Mouse (Mus musculus): Measurements from ENCODE around the gene Smad3. TPM values are rescaled to one million over a fixed set of nuclear protein-coding genes. Genes with fewer than 3 reads are reported as not detected.
A peak's percentile ranks its signal among the peaks of the same experiment; 100 is the strongest.

Smad3 gene
- total RNA-seq, 2 experiments from 2014 or later = 5.0 to 13.2 TPM

- ATAC-seq (replicated peaks; ENCODE audit: low FRiP score, poor library complexity, severe bottlenecking) = no peak
These were observed 52.6 kb downstream of the Smad3 start for GRCm38 (mm10) chr9:63704979-63705751.

DNA sequence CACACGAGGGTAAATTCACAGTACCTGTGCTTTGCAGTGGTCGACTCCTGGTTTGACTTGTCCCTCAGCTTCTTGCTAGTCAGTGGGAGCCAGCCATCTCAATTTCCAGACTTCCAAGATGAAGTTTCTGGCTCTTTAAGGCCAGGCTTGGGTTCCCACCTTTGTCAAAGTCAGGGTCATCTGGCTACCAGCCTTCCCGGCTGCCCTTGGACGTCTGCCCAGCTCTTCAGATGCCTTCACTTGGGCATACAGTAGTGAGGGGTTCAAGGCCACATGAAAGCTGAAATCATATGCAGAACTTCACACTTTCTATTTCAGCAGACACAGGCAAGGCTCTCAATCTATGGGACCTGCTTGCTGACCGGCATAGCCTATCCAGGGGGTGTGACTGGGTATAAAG lies 53.7 kb downstream of the Smad3 start:
- no peak for ATAC-seq (replicated peaks; ENCODE audit: low FRiP score, poor library complexity, severe bottlenecking)

- no peak for ATAC-seq (replicated peaks; ENCODE audit: low FRiP score, poor library complexity, severe bottlenecking)
These were observed 54.5 kb downstream of the Smad3 start for GRCm38 (mm10) chr9:63703236-63703785.

DNA sequence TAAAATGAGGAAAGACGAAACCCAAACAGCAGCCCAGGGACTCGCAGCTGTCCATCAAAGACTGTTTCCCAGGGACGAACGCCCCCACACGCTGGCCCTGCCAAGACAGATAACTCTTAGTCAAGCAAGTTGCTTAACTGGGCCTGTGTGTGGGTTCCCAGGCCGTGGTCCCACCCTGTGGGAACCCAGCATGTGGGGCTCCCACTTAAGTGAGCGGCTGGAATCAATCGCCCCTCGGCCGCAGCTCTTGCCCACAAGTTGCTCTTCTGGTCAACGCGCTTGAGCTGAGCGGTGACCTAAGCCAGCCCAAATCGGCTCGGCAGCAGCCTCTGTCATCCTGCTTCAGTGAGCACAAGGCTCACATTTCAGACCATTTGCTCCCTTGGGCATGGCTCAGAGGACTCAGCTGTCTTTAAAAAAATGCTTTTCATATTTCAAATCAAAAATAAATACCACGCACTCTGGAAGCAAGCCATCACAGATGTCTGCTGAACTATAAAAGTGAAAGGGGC lies 55.2 kb downstream of the Smad3 start:
- no peak for ATAC-seq (replicated peaks; ENCODE audit: low FRiP score, poor library complexity, severe bottlenecking)

DNA sequence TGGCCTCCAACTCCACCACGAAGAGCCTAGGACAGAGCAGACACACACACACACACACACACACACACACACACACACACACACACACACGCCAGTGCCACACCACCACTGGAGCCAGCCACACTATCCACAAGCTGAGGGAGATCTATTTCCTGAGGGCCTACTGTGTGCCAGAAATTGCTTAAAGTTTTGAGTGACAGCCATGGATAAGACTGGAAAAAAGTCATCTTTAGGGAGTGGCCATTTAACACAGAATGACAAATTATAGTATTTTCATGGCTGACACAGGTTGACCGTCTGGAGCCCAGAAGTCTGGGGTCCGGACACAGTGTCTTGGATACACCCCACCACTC lies 55.9 kb downstream of the Smad3 start:
- no peak for ATAC-seq (replicated peaks; ENCODE audit: low FRiP score, poor library complexity, severe bottlenecking)

GRCm38 (mm10) chr9:63701258-63701956 lies 56.4 kb downstream of the Smad3 start:
- ATAC-seq (replicated peaks; ENCODE audit: low FRiP score, poor library complexity, severe bottlenecking) = no peak

DNA sequence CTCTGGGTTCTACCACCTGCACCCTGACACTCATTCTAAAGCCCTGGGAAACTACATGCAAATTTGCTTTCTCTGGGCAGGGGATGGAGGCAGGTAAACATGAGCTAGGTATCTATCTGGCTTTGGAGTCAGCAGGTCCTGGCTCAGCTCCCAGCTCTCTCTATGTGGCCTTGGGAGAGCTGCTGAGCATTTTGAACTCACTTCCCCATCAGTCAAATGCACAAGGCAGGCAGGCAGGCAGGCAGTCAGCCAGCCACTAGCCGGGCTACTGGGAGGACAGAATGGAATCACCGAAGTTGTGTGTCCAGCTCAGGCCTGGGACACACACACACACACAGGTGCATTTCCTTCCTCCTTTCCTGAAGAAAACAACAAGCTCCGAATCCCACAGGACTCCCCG lies 58.6 kb downstream of the Smad3 start:
- ATAC-seq (replicated peaks; ENCODE audit: low FRiP score, poor library complexity, severe bottlenecking) = no peak

DNA sequence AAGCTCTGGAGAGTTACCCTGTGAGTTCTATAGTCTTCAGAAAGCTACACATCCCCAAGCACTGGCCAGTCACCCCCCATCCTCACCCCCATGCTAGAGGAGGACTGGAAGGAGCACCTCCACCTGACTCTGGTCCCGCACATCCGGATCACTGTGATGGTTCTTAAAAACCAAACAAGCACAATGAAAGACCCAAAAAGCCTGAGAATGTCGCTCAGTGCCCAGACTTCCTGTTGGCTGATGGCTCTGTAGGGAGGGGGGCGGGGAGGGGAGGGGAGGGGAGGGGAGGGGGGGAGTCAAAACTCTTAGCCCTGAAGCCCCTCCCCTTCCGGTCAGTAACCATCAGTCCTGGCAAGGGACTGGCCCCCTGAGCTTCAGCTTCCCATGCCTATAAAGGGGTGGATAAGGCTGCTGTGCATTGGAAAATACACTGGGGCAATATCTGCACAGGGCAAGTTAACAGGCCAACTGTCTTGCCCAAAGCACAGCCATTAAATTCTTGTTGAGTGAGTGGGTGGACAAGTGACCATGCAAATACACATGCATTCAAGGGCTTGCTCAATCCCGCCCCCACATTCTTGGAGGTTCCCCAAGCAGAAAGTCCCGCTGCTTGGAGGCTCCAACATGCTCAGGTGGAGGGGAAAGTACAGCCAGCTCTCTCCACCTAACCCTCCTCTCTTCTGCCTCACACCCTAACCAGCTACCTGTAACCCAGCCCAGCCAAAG lies 59.3 kb downstream of the Smad3 start:
- no peak for ATAC-seq (replicated peaks; ENCODE audit: low FRiP score, poor library complexity, severe bottlenecking)

- ATAC-seq (replicated peaks; ENCODE audit: low FRiP score, poor library complexity, severe bottlenecking) = peak; percentile 66
These were observed 60.2 kb downstream of the Smad3 start for GRCm38 (mm10) chr9:63697606-63698005.

GRCm38 (mm10) chr9:63696463-63697105 lies 61.2 kb downstream of the Smad3 start:
- ATAC-seq (replicated peaks; ENCODE audit: low FRiP score, poor library complexity, severe bottlenecking) = peak; percentile 58; the same call in 1 of the 2 replicates

DNA sequence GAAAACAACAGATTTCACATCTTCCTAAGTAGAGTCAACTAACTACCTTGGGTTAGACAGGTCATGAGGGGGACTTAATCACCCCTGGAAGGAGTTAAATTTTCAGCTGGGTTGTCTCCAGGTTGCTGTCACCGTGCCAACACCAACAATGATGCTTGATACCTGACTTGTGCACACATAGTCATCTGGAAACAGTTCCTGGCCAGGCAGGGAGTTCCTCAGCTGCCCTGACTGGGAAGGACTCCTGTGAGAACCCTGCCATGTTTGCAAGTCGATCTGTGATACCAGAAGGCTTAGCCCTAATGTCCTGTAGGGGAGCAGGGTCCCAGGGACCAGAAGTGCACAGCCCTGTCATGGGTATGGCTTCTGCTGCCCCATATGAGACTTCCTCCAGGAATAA lies 65.8 kb downstream of the Smad3 start:
- ATAC-seq (replicated peaks; ENCODE audit: low FRiP score, poor library complexity, severe bottlenecking) = no peak

DNA sequence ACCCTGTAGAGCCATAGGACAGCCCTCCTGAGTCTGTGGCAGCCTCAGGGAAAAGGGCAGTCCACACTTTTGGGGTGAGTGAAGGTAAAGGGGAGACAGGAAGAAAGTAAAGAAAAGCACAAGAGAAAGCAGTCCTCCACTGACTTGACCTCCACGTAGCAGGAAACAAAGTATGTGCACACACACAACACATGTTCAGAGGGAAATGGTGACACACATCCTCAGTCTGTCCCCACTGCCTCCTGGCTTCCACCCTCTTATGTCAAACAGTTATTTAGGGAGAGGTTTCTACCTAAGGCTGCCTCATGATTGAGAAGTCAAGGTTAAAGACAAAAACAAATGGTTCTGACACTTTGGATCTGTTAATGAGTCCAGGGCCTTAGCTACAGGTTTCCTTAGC lies 67.3 kb downstream of the Smad3 start:
- no peak for ATAC-seq (replicated peaks; ENCODE audit: low FRiP score, poor library complexity, severe bottlenecking)

GRCm38 (mm10) chr9:63687413-63688015 lies 70.3 kb downstream of the Smad3 start:
- ATAC-seq (replicated peaks; ENCODE audit: low FRiP score, poor library complexity, severe bottlenecking) = no peak

DNA sequence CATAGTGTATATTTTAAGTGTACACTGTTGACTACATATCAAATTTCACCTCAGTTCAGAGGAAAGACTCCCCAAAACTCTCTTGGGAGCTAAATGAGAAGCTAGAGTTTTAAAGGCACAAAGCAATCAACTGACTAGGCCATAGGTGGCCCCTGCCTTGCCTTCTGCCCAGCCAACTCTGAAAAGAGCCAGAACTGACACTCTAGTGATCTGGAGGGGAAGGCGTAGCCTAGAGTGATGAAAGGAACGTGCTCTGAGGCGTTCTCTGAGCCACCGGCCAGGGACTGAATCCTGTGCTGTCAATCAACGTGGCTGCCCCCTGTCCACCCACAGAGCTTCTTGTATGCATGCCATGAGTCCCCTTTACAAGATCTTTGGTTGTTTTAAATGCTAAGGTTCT lies 72.4 kb downstream of the Smad3 start:
- ATAC-seq (replicated peaks; ENCODE audit: low FRiP score, poor library complexity, severe bottlenecking) = no peak

DNA sequence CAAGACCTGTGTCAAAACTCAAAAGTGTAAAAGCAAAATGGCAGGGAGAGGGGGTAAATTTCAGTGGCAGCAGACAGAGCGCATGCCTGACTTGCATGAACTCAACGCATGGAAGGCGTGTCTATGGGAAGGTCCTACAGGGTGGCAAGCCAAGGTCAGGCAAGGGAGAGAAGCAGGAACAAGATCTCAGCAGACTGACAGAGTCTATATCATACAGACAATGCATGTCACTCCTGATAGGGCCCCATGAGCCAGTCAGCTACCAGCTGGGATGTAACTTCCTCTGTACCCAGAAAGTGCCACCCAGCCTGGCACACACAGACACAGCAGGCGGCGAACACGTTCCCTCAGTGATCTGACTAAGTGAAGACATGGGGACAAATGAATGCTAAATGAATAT lies 73.5 kb downstream of the Smad3 start:
- ATAC-seq (replicated peaks; ENCODE audit: low FRiP score, poor library complexity, severe bottlenecking) = no peak

GRCm38 (mm10) chr9:63682943-63683342 lies 74.9 kb downstream of the Smad3 start:
- ATAC-seq (replicated peaks; ENCODE audit: low FRiP score, poor library complexity, severe bottlenecking) = no peak

- ATAC-seq (replicated peaks; ENCODE audit: low FRiP score, poor library complexity, severe bottlenecking) = 0 out of 2 replicates have a peak, but pooled peaks have one; percentile 33
These were observed 75.5 kb downstream of the Smad3 start for GRCm38 (mm10) chr9:63682301-63682700.

GRCm38 (mm10) chr9:63678076-63678475 lies 79.7 kb downstream of the Smad3 start:
- no peak for ATAC-seq (replicated peaks; ENCODE audit: low FRiP score, poor library complexity, severe bottlenecking)

DNA sequence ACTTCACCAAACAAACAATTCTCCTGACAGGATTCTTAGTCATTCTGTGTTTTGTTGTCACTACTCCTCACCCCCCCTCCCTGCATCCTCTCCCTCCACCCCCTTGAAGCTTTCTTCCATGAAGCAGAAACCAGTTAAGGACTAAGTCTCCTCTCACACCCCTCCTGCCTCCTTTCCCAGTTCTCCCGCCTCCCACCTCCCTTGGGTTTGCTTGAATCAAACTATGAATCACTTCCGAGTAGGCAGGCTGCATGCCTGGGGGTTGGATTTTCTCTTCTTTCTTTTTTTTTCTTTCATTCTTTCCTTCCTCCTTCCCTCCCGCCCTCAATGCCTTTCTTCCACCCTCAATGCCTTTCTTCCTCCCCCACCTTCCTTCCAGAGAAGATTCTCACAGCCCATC lies 80.2 kb downstream of the Smad3 start:
- no peak for ATAC-seq (replicated peaks; ENCODE audit: low FRiP score, poor library complexity, severe bottlenecking)
